Comparison of ENCODE assay signal across 20 mouse cellular contexts in genomic region chr14:54211755-54212154, GRCm38 (mm10).
"Had no signal": no experiment of that assay in that cellular context is flagged by ENCODE, and none has a peak within 500 bp of the region (broad histone marks: within the 10 kb centered on the region; RNA-seq: fewer than 3 reads in every experiment).

No protein-coding gene starts in this region.

- ATAC-seq: liver, embryonic 12.5 days; midbrain, embryonic 13.5 days; midbrain, embryonic 16.5 days had no signal

- H3K4me3 ChIP-seq: layer of hippocampus, adult 2 months; limb, embryonic 10.5 days; limb, embryonic 13.5 days; liver, embryonic 12.5 days; liver, embryonic 15.5 days; lung, embryonic 15.5 days; megakaryocyte, embryonic 14.5 days; midbrain, embryonic 10.5 days; midbrain, embryonic 13.5 days; myocyte; stomach, embryonic 15.5 days had no signal

- H3K27me3 ChIP-seq: limb, embryonic 13.5 days; lung, embryonic 15.5 days; midbrain, embryonic 13.5 days; stomach, embryonic 15.5 days had no signal

- H3K4me1 ChIP-seq: limb, embryonic 13.5 days; midbrain, embryonic 13.5 days; stomach, embryonic 15.5 days had no signal

- H3K36me3 ChIP-seq: limb, embryonic 10.5 days; limb, embryonic 13.5 days; liver, embryonic 12.5 days; liver, embryonic 15.5 days; lung, embryonic 15.5 days; midbrain, embryonic 10.5 days; midbrain, embryonic 13.5 days; stomach, embryonic 15.5 days had no signal

- H3K9me3 ChIP-seq: limb, embryonic 10.5 days; limb, embryonic 13.5 days; liver, embryonic 12.5 days; liver, embryonic 15.5 days; lung, embryonic 15.5 days; megakaryocyte, embryonic 14.5 days; midbrain, embryonic 10.5 days; midbrain, embryonic 13.5 days; stomach, embryonic 15.5 days had no signal

- H3K27ac ChIP-seq: kidney, postnatal 0 days; layer of hippocampus, adult 2 months; limb, embryonic 10.5 days; limb, embryonic 13.5 days; liver, embryonic 12.5 days; liver, embryonic 15.5 days; lung, embryonic 15.5 days; midbrain, embryonic 10.5 days; midbrain, embryonic 13.5 days; stomach, embryonic 15.5 days had no signal

- DNase-seq: kidney, postnatal 25 days; layer of hippocampus, adult 9-11 months; liver; lung, adult 18-20 months; lung, postnatal 10 days; lung, postnatal 36 days; thymus, postnatal 25 days had no signal
